Mouse (Mus musculus): ENCODE results near the gene Polr2e. TPM values are rescaled to one million over a fixed set of nuclear protein-coding genes. Genes with fewer than 3 reads are reported as not detected.

Gene Polr2e
- 153 and 158 TPM in 2 replicates for polyA plus RNA-seq (2015; fragmentation: Nextera tagmentation; extraction: Ambion mirVana)

DNA sequence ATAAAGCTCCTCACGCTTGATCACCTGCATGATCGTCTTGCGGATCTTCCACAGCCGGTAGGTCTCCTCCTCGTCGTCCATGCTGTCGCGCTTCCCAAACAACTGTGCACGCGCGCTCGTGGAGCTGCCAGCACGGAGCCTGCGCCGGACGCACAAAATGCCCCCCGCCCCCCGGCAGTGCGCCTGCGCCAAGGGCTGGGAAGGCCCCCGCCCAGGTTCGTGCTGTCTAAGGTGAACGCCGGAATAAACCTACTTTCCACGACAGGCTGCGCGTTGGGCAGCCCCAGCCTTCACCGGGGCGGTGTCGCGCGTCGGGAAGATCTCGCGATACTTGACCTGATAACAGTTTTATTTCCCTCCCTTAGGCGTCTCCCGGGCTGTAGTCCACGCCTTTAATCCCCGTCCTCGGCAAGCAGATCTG is at the start of gene Polr2e:
TSS of gene Polr2e (minus strand) at position 237 of the 421 bp plus-strand sequence.
- peak; percentile 98 for DNase-seq (ENCODE audit: low spot score)

- no peak for DNase-seq (ENCODE audit: low spot score)
These were observed 49.6 kb upstream of the Polr2e start for GRCm38 (mm10) chr10:80089146-80089545.

DNA sequence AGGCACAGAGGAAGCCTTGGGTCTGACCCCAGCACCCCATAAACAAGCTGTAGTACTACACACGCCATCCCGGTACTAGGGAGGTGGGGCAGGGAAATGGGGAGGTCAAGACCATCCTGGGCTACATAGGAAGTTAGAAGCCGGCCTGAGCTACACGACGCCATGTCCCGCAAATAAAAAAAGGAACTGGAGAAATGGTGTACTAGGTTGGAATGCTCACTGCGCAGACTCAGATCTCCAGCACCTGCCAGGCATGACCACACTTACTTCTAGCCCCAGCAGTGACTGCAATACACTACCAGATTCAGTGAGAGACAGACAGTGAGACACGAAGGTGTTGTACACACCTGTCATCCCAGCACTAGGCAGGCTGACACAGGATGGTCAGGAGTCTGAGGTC is 47.9 kb upstream of the Polr2e start:
- no peak for DNase-seq (ENCODE audit: low spot score)

DNA sequence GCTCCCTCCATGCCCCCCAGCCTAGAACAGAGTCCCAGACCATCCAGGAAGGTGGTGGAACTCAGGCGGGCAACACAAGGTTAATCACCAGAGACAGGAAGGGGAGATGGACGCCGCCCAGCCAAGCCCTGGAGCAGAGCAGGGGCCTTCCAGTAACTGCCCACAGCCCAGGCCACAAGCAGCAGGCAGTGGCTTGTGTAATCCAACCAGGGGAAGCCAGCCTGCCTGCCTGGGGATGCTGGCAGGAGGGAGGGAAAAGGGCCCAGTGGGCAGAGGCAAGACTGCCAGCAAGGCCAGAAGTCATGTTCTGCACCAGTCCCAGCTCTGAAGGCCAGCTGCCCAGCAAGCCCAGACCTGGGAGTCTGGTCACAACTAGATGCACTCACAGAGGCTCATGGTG is 47.3 kb upstream of the Polr2e start:
- DNase-seq (ENCODE audit: low spot score) = no peak

DNA sequence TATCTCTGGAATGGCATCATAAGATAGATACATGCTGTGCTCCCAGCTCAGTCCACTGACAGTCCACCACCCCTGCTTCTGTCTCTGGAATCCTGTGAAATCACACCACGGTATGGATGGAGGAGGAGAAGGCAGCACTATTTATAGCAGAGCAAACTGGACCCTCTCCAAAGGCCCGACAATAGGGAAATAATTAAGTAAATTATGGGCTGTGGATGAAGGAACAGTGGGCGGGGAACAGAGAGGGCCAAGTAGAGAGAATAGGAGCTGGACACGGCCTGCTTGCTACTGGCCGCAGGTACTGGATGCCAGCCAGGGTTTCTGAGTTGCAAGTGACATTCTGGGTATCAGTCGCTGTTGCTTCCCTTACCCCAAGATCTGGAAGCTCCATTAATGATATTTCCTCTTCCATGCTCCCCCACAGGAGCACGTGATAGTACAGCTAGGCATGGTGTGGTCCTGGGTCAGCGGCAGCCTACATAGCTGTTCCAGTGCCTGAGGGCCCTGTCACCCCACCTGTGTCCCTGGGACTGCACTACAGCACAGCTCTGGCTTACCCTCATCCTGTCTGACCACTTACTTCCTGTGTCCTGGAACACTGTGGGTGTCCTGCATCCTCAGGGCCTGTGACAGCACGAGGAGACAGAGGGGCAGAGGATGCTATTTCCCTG is 45.4 kb upstream of the Polr2e start:
- DNase-seq (ENCODE audit: low spot score) = no peak

GRCm38 (mm10) chr10:80081075-80081474 is 41.5 kb upstream of the Polr2e start:
- no peak for DNase-seq (ENCODE audit: low spot score)

DNA sequence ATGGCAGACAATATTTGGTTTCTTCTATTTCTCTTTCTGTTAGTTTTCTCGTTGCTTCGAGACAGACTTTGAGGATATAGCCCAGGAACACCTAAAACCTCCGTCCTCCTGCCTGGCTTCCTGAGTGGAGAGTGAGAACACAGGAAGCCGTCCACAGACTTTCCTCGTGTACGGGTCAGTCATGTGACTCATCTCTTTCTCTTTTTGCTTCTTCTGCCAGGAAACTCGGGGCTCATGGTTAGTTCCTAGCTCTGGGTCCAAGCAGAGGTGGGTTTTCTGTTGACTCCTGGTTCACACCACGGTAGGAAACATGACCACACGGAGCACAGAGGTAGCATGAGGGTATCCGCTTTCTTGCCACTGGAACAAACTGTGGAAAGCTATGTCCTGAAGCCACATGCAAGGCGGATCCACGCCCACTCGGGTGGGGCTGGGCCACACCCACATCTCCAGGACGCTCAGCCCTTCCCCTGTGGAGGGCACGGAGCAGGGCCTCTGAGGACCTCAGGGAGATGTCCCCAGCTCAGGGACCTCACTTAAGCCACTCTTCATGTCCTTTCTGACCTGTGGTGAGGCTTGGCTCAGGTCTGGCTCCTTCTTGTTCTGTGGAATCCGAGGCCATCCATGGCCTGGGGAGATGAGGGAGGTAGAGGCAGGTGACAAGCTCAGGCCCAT is 40.9 kb upstream of the Polr2e start:
- no peak for DNase-seq (ENCODE audit: low spot score)

- DNase-seq (ENCODE audit: low spot score) = no peak
These were observed 38.8 kb upstream of the Polr2e start for GRCm38 (mm10) chr10:80078366-80078765.

DNA sequence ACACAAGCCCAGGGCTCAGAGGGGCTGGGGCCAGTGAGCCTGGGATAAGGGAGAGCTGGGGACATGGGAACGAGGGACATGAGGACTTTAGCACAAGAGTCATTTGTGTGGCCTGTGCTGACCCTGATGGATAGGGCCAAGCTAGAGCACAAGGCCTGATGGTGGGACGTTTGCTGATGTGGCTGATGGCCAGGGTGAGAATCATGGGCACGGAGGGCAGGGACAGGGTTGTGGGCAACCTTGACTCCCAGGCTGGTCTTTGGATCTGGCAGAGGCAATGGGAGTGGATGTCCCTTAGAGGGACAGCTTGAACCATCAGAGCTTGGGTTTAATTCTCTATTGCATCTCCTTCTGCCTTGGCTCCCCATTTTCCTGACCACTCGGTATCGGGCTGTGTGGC is 37.7 kb upstream of the Polr2e start:
- DNase-seq (ENCODE audit: low spot score) = no peak

DNA sequence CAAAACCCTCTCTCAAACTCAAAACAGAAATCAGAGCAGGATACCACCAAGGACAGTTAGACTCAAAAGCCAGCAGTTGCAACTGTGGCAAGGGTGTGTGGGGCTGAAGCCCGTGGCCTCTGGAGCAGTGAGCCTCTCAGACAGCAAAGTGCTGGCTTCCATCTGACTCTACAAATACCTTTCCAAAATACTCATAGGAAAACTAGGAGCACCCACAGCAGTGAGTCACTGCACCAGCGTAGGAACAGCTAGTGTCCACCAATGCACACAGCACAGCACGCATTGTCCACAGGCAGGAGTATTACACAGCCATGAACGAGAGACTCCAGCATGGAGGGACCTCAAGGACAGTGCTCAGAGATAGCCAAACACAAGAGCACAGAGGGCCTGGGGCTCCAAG is 36.8 kb upstream of the Polr2e start:
- DNase-seq (ENCODE audit: low spot score) = no peak

DNA sequence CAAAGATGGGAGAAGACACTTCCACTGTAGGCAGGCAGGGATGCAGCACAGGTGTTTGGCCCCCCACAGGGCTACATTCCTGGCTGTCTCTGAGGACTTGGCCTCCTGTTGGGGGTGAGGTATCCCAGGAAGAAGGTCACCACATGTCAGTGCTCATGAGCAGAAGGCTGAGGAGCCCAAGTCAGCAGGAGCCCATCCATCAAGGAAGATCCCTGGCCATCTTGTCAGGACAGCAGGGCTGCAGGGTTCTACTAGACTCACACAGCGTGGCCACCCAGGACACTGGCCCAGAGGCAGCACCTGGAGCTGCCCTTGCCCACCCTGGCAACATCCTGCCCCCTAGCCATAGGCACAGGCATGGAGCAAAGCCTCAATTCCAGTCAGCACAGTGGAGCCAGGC is 36.3 kb upstream of the Polr2e start:
- no peak for DNase-seq (ENCODE audit: low spot score)

DNA sequence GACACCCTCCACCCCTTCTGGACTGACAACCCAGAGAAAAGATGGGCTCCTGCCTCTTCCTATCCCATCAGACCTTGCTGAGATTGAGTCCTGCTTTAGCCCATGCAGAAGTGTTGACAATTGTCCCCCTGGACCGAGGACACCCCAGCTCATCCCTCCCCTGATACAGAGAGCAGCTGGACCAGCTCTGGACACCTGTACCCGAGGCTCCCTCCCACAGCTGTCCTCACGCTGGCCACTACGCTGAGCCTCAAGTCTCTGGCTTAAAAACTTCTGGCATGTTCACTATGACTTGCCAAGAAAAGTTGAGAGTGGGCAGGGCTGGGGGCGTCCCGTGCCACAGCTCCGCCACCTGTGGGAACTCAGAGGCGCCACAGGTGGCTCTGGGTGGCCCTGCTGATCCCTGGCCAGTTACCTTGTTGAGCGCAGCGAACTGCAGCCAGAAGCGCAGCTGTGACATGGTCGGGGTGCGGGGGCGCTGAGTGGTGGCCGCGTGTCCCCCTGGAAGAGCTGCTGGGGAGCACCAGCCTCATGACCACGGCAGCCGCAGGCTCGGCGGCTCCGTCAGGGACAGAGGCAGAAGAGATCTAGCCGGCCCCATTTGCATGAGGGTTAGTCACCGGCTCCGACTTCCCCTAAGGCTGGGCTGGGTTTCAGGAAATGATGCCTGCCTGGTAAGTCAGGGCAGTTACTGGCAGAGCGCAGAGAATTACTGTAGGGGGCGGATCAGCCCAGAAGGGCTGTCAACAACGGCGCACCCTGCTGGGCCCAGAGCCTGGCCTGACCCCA is 35.4 kb upstream of the Polr2e start:
- DNase-seq (ENCODE audit: low spot score) = peak; percentile 83

DNA sequence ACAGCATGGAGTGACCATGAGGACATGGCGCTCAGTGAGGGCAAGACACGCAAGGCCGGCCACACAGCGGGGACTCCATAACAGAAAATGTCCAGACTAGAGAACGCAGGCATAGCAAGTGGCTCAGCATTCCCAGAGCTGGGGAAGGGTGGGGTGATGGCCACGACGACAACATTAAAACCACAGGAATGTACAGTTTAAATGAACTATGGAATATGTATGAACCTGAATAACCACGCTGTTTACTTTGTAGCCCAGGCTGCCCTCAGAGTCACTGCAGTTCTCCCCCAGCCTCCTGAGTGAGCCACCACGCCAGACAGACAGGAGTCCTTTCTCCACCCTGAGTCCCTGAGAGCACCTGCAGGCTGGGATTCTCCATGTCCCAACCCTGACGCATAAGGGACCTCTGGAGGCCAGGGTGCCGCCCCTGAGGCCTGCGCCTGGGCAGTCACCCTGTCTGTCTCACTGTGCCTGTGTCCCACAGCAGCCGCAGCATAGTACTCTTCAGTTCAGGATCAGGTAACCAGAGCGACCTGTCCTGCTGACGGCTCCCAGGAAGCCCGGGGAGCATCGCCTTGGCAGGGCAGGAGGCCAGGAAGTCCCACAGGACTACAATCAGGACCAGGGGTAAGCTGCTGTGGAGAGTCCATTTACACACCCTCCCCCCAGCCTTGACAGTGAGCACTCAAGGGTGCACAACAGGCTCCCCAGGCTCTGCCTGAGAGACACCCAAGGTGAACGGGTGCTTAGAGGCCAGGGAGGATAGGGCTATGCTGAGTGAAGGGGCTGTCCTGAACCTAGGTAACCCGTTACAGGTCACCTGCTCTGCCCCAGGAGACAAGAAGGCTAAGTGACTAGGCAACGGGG is 33.3 kb upstream of the Polr2e start:
- DNase-seq (ENCODE audit: low spot score) = no peak

DNA sequence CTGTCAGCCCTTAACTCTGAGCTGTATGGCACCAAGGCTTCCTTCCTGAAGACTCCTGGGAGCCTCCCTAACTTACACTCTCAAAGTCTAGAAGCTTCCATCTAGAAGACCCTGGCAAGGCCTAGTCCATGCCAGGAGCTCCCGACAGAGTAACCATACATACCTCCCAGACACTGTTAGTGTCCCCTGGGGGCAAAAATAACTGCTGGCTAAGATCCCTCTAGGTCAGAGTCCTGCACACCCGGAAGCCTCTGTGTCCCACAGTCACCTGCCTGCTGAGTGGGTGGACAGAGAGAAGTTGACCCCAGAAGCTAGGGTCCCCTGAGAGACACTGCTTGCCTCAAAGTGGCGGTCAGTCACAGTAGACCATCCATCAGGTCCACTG is 31.9 kb upstream of the Polr2e start:
- DNase-seq (ENCODE audit: low spot score) = no peak

DNA sequence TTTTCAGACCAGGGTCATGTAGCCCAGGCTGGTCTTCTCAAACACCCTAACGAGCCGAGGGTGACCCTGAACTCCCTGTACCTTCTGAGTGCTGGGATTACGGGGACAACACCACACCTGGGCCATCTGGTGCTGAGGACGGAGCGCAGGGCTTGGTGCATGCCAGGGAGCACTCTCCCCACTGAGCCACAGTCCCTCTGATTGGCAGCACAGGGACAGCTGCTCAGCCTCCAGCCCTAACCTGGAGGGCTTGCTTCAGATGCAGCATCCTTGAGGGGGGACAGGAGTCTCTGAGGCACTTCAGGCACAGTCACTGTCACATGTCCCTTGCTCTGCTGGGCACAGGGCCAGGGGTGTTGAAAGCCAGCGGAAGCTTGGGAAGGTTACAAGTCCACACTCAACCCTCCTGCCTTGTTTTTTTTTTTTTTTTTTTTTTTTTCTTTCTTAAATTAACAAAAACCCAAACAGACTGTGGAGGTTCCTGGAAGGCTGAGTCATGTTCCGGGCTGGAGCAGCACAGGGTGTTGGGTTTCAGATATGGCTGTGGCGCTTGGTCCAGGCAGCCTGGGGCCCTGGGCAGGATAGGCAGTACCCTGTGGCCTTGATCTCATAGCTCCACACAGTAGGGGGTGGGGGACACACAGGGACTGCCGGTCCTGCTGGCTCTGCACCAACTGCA is 31.4 kb upstream of the Polr2e start:
- DNase-seq (ENCODE audit: low spot score) = no peak

- DNase-seq (ENCODE audit: low spot score) = no peak
These were observed 30.4 kb upstream of the Polr2e start for GRCm38 (mm10) chr10:80069948-80070450.

DNA sequence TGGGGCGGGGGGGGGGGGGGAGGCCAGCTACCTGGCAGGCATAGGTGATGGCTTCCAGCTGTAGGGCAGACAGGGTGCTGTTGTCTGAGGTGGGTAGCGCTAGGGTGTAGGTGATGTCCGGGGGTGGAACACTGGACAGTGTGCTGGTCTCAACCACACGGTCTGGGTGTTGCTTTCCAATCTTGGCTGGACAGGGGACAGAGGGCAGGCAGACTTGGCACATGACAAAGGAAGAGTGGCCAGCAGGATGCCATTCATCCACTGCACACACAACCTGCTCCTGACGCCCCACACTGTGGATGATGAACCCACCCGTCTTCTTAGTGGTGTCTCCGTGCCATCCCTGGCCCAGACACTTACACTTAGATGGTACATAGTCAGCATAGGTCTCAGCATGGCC is 29.7 kb upstream of the Polr2e start:
- DNase-seq (ENCODE audit: low spot score) = no peak

DNA sequence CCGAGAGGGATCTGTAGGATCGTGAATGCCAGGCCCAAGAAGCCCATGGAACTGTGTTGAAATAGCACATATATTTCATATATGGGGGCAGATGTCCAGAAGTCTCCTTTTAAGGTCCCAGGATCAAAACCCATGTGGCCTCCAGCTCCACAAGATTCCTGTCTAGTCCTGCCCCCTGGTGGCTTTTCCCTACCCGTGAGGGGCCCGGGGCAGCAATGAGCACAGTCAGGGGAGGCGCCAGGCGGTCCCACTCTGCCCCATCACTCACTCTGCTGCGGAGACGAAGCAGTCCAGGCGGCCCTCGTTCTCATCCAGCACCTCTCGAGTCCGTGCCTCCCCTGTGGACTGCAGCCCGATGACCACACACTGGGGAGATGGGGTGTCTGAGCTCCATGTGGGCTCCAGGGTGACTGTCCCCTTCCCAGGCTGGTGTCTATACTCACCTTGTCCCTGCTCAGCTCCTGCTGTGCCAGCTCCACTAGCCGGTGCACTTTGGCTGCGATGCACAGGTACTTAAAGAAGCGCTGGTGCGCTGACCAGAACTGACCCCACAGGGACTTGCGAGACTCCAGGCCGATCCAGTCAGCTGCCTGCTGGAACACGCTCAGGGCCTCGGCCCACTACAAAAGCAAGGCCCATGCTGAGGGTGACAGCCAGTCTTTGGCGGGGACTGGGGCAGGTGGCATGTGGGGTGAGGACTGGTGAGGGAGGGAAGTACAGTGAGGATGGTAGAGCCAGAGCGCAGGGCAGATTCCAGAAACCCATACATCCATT is 24.5 kb upstream of the Polr2e start:
- DNase-seq (ENCODE audit: low spot score) = peak; percentile 24

DNA sequence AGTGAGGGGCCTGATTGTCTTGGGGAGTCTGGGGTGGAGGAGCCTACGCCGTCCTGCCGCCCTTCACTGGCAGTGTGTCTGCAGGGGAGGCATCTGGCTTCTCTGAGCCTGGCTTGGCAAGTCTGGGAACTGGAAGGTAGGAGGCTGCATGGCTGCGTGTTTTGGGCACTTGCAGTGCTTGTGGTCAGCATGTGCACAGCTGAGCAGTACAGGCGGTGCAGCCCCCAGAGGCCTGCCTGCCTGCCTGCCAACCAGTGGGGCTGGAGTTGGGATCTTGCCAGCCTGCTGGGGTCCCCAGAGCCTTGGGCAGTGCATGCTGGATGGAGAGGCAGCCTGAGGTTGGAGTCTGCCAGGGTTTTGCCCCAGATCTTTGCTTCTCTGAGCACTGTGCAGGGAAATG is 23.5 kb upstream of the Polr2e start:
- no peak for DNase-seq (ENCODE audit: low spot score)

All from thymus, postnatal 0 days (tissue).